Mouse (Mus musculus): ENCODE measurements at regions not wholly inside any gene's neighbourhood (a gene's known extent, or its start where the extent isn't known, plus 50 kb on each side); places are given as distances from the start of the nearest gene placed in this dataset.
A peak's percentile ranks its signal among the peaks of the same experiment; 100 is the strongest.

DNA sequence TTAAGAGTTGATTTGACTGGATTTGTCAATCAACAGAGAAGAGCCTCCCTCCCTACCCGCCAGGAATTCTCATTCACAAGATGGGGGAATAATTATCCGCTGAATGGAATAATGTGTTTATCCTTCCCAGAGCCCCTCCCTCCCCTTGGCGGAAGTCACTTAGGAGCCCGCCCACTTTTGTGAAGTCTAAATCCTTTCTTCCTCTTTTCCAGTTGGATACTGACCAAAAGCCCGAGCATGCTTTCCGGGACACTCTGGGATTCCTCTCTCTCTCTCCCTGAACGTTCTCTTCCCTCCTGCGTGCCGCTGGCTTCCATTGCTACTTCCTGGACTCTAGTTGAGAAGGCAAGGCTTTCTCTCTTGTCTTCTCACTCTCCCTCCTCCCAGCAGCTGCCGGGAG lies 79.9 kb downstream of the Avpr1a start:
- TF ChIP-seq EP300 (IDR thresholded peaks at IDR 0.05; ENCODE audit: insufficient read depth, low read depth, low read length) (no peak), CTCF (IDR thresholded peaks at IDR 0.05) (no peak), POLR2A (IDR thresholded peaks at IDR 0.05; ENCODE audit: insufficient read depth, low read depth, low read length) (no peak)
- no peaks in the 10 kb centered on the region for H3K36me3 ChIP-seq (ENCODE audit: control insufficient read depth, insufficient read depth, low read length)
- no peaks in the 10 kb centered on the region for H3K27me3 ChIP-seq (ENCODE audit: control insufficient read depth, insufficient read depth, low read length)
- peak in 1 of 2 experiments; percentile 26 for DNase-seq
- H3K4me1 ChIP-seq (ENCODE audit: control insufficient read depth, insufficient read depth, low read length): no peaks in the 10 kb centered on the region
- no peak overlapping the region for H3K9ac ChIP-seq (ENCODE audit: low read depth, low read length)
- intact Hi-C loops (cut with DNase I): loop anchor here (5.0 kb wide), 3 partner anchors 81 to 421 kb away; partner anchors contain the start of gene Avpr1a
- peak overlapping the region; percentile 51; the same call in 1 of the 2 replicates for H3K27ac ChIP-seq
- H3K4me3 ChIP-seq: peak overlapping the region; percentile 32
- no peaks in the 10 kb centered on the region for H3K79me2 ChIP-seq (replicated peaks; ENCODE audit: control insufficient read depth, insufficient read depth, low read length)
- 75% methylated on average over 10 of the region's 10 CpGs for WGBS

DNA sequence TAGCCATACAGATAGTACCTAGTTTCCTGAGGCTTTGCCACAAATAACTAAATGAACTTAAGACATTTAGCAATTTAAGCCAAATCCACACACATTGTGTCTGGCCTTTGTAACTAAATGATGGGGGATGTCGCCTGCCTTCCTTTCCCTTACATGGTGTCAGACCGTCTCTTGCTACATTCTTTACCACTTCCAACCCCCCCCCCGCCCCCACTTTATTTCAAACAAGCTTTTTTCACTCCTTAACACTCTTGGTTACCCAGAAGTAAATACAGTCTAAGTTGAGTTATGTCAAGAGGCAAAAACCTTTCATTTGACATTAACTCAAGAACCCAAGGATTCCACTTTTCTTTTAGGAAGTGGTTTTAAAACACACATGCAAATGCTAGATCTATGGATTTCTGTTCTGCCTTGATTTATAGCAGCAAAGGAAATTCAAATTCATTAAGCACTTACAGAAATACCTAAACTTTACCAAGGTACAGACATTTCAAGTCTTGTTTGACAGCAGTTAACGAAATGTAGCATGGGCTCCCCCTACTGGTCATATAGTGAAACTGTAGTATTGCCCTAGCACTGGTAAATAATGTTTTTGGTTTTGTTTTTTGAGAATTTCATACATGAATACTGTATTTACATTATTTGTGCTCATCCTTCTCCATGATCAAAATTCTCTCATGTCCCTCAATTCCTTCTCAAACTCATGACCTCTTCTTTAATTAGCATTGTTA lies 80.8 kb downstream of the Avpr1a start:
- Histone ChIP-seq H3K27ac (no peak overlapping the region), H3K4me1 (ENCODE audit: control insufficient read depth, insufficient read depth, low read length) (no peaks in the 10 kb centered on the region), H3K4me3 (no peak overlapping the region), H3K9ac (ENCODE audit: low read depth, low read length) (no peak overlapping the region), H3K27me3 (ENCODE audit: control insufficient read depth, insufficient read depth, low read length) (no peaks in the 10 kb centered on the region), H3K36me3 (ENCODE audit: control insufficient read depth, insufficient read depth, low read length) (no peaks in the 10 kb centered on the region), H3K79me2 (replicated peaks; ENCODE audit: control insufficient read depth, insufficient read depth, low read length) (no peaks in the 10 kb centered on the region)
- no peak for DNase-seq
- intact Hi-C loops (cut with DNase I): loop anchor here (1.0 to 5.0 kb wide), 4 partner anchors 82 to 422 kb away; partner anchors contain the start of gene Avpr1a
- 38% methylated on average over 4 of the region's 4 CpGs for WGBS
- TF ChIP-seq CTCF (IDR thresholded peaks at IDR 0.05): no peak
- TF ChIP-seq EP300 (IDR thresholded peaks at IDR 0.05; ENCODE audit: insufficient read depth, low read depth, low read length): no peak
- TF ChIP-seq POLR2A (IDR thresholded peaks at IDR 0.05; ENCODE audit: insufficient read depth, low read depth, low read length): no peak

DNA sequence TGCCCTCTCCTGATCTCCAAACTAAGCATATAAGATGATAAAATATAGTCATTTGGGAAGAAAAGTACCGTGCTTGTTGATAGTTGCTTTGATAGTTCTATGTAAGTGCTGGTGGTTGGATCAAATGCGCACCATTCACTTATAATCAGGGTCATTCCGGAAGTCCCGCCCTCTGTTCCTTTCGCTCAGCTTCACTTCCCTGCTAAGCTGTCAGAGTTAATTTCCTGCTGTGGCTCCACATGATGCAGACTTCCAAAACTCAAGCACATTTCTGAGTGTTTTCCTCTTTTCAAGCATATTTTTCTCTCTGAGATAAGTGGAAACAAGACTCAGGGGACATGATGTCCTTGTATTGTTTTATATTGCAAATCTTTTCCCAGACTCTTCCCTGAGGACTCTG lies 86.4 kb downstream of the Avpr1a start:
- intact Hi-C loops (cut with DNase I): no loop called here
- WGBS: 64% methylated on average over 5 of the region's 5 CpGs
- Histone ChIP-seq H3K36me3 (ENCODE audit: control insufficient read depth, insufficient read depth, low read length) (no peaks in the 10 kb centered on the region), H3K27me3 (ENCODE audit: control insufficient read depth, insufficient read depth, low read length) (no peaks in the 10 kb centered on the region), H3K4me3 (no peak overlapping the region), H3K9ac (ENCODE audit: low read depth, low read length) (no peak overlapping the region), H3K27ac (peak overlapping the region; percentile 28), H3K4me1 (ENCODE audit: control insufficient read depth, insufficient read depth, low read length) (peaks cover 2% of the 10 kb centered on the region; the same call in 1 of the 2 replicates), H3K79me2 (replicated peaks; ENCODE audit: control insufficient read depth, insufficient read depth, low read length) (no peaks in the 10 kb centered on the region)
- peak in 1 of 2 experiments; percentile 23 for DNase-seq
- TF ChIP-seq EP300 (IDR thresholded peaks at IDR 0.05; ENCODE audit: insufficient read depth, low read depth, low read length): no peak

DNA sequence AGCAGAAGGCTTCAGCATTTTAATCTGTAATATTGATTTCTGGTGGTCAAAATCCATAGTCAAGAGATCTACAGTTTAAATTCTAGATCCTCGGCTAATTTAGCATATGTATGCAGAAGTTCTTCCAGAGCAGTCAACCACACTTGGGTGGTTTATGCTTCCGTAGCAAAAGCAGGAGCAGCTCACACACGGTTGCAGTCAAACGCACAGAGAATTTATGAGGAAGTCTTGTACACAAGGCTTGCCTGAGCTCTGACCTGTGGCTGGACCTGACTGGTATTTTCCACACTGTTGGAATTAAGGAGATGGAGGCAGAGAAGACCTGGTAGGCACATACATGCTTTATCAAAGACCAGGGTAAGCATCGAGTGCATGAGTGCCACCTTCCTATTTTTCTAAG lies 86.8 kb downstream of the Avpr1a start:
- TF ChIP-seq CTCF (IDR thresholded peaks at IDR 0.05) (no peak), EP300 (IDR thresholded peaks at IDR 0.05; ENCODE audit: insufficient read depth, low read depth, low read length) (no peak), POLR2A (IDR thresholded peaks at IDR 0.05; ENCODE audit: insufficient read depth, low read depth, low read length) (no peak)
- Histone ChIP-seq H3K27ac (no peak overlapping the region; the same call in 1 of the 2 replicates), H3K36me3 (ENCODE audit: control insufficient read depth, insufficient read depth, low read length) (no peaks in the 10 kb centered on the region), H3K4me3 (no peak overlapping the region), H3K27me3 (ENCODE audit: control insufficient read depth, insufficient read depth, low read length) (no peaks in the 10 kb centered on the region), H3K79me2 (replicated peaks; ENCODE audit: control insufficient read depth, insufficient read depth, low read length) (no peaks in the 10 kb centered on the region), H3K9ac (ENCODE audit: low read depth, low read length) (no peak overlapping the region), H3K4me1 (ENCODE audit: control insufficient read depth, insufficient read depth, low read length) (peaks cover 2% of the 10 kb centered on the region; the same call in 1 of the 2 replicates)
- no peak for DNase-seq
- WGBS: 67% methylated on average over 5 of the region's 5 CpGs
- intact Hi-C loops (cut with DNase I): no loop called here

DNA sequence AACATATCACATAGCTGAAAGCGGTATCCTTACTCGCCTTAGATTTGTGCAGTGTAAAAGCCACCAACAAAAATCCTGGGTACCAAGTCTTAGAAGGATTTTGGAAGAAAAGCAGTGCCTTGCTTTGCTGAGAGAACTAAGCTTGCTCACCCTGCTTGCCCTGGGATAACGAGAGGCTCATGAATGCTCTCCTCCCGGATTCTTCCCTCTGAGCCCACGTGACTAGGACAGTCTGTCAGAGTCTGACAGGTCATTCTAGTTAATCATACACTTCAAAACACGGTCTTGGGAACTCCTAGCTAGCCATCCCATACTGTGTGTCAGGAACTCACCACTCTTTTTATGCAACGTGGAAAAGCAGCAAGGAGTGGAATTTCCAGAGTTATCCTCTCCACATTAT lies 91.4 kb downstream of the Avpr1a start:
- no peak for DNase-seq
- TF ChIP-seq EP300 (IDR thresholded peaks at IDR 0.05; ENCODE audit: insufficient read depth, low read depth, low read length) (no peak), CTCF (IDR thresholded peaks at IDR 0.05) (no peak), POLR2A (IDR thresholded peaks at IDR 0.05; ENCODE audit: insufficient read depth, low read depth, low read length) (no peak)

DNA sequence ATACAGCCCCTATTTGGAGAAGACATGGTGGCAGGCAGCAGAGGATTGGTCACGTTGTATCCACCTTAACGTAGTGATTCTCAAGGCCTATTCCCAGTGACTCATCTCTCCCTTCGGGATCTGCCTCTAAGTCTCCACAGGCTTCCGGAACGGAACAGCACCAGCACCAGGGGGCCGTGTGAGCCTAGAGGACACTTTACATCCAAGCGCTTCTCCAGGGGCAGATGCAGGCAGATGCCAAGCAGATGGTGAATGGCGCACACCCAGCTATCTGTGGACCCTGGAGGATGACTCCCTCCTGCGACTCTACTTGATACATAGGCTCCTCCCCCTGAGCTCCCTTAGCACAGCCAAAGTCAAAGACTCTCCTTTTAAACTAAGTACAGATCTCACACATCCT lies 94.3 kb downstream of the Avpr1a start:
- no peak overlapping the region for H3K9ac ChIP-seq (ENCODE audit: low read depth, low read length)
- no peaks in the 10 kb centered on the region for H3K4me1 ChIP-seq (ENCODE audit: control insufficient read depth, insufficient read depth, low read length)
- peak in 1 of 2 experiments; percentile 6 for DNase-seq
- no peak overlapping the region for H3K4me3 ChIP-seq
- no peaks in the 10 kb centered on the region for H3K79me2 ChIP-seq (replicated peaks; ENCODE audit: control insufficient read depth, insufficient read depth, low read length)
- 0 out of 2 replicates have a peak, but pooled peaks cover 2% of the 10 kb centered on the region for H3K27me3 ChIP-seq (ENCODE audit: control insufficient read depth, insufficient read depth, low read length)
- H3K27ac ChIP-seq: no peak overlapping the region
- no peak for TF ChIP-seq CTCF (IDR thresholded peaks at IDR 0.05)
- no peak for TF ChIP-seq POLR2A (IDR thresholded peaks at IDR 0.05; ENCODE audit: insufficient read depth, low read depth, low read length)
- no peak for TF ChIP-seq EP300 (IDR thresholded peaks at IDR 0.05; ENCODE audit: insufficient read depth, low read depth, low read length)
- intact Hi-C loops (cut with DNase I): no loop called here
- H3K36me3 ChIP-seq (ENCODE audit: control insufficient read depth, insufficient read depth, low read length): no peaks in the 10 kb centered on the region
- 44% methylated on average over 9 of the region's 9 CpGs for WGBS

More for the DNA sequence above, 91.4 kb downstream of the Avpr1a start:
- Histone ChIP-seq H3K79me2 (replicated peaks; ENCODE audit: control insufficient read depth, insufficient read depth, low read length) (no peaks in the 10 kb centered on the region), H3K4me1 (ENCODE audit: control insufficient read depth, insufficient read depth, low read length) (no peaks in the 10 kb centered on the region), H3K27me3 (ENCODE audit: control insufficient read depth, insufficient read depth, low read length) (0 out of 2 replicates have a peak, but pooled peaks cover 2% of the 10 kb centered on the region), H3K4me3 (no peak overlapping the region), H3K9ac (ENCODE audit: low read depth, low read length) (no peak overlapping the region), H3K36me3 (ENCODE audit: control insufficient read depth, insufficient read depth, low read length) (no peaks in the 10 kb centered on the region), H3K27ac (no peak overlapping the region)
- 50% methylated on average over 7 of the region's 7 CpGs for WGBS
- intact Hi-C loops (cut with DNase I): no loop called here

Measured in heart, adult 2 months (tissue).